Mouse (Mus musculus) heart, adult 9 months (tissue): ENCODE results near the gene Cxcr2.
"Not testable (repeated sequence)": the region's sequence is repeated elsewhere in the genome, so short reads cannot be mapped to it uniquely, and the experiment has no call there.

Experiments
- DNase-seq, 2 experiments: peaks; one replicate each; pipeline ENCODE4 v3.0.0; 2022; ENCODE audit warnings: low spot score in 2 of 2

Gene Cxcr2

DNA sequence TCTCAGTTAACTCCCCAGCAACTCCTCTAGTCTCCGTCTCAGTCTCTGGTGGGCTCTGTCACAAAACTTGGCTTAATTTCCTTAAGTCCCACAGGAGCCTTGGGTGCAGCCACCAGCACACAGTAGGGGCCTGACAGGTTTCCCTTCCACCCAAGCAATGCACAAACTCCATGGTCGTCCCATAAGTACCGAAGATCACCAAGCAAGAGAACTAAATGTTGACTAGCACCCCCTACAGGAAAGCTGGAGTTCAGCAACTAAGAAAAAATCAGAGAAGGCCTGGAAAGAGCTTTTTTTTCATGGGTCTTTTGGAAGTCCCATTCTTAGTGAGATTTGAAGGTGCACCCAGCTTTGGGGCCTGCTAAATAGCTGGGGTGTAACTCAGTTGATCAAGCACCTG lies 14.4 kb upstream of the Cxcr2 start:
- DNase-seq = no peak

GRCm38 (mm10) chr1:74141781-74142180 lies 12.0 kb upstream of the Cxcr2 start:
- no peak for DNase-seq

GRCm38 (mm10) chr1:74149106-74149885 lies 4.5 kb upstream of the Cxcr2 start:
- DNase-seq = no peak

- no peak for DNase-seq
Observed at GRCm38 (mm10) chr1:74150101-74150500, 3.7 kb upstream of the Cxcr2 start.

DNA sequence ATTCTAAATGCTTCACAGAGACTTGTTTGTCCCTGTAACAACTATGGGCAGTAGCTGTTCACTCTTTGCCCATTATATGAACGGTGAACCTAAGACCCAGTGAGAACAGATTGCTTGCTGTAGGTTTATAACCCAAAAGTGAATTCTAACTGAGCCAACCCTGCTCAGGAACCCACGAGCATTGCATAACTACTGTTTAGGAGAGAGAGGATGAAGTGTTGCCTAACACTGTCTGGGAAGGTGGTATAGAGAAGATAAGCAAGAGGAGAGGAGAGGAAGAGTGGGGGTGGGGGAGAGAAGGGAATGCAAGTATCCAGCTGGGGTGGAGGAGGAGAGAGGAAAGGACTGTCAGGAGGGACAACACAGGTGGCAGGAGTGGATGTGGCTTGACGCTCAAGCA lies 2.7 kb upstream of the Cxcr2 start:
- no peak for DNase-seq

DNA sequence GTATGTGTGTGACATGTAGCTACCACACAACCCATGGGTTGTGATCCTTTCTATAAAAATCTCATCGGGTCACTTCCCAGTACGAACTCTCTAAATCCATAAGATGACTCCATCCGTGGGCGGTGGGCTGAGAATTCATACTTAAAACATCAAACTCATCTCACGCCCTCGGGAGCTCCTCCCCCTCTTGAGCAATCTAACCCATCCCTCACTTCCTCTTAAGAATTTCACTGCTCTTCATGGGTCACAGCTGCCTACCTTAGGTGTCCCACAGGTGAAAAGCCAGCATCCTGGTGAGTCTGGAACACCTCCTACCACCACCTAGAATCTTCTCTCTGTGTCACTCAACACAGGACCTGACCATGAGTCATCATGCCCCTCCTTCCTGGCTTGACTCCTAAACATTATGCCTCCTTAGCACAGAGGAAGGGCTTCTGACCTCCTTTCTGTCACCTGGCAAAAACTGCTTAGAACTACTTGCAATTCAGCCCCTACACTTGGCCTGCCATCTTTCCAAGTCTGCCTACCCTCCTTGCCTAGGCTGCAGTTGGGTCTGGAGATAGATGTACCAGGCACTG lies 1.7 kb downstream of the Cxcr2 start:
- DNase-seq = no peak

DNA sequence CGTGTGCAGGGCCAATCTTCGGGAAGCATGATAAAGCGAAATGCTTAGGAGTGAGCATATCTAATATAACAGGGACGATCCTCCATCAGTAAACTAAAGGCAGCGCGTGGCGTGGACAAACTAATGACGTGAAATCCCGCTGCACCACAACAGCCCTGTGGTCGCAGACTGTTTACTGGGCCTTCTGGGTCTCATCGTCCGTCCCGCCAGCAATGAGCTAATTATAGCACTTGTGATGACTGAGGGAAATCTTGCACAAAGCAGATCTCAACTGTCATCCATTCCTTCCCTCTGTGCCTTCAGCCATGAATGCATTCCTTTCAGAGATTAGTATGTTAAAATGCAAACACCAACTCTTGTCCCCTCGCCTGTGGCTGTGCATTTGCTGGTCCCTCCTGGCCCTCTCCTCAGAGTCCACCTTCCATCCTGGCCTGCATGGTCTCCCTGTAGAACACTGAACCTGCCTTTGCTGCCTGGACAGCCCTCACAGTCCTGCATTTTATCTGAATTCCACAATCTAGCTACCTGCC lies 2.7 kb downstream of the Cxcr2 start:
- no peak for DNase-seq

GRCm38 (mm10) chr1:74159613-74160012 lies 5.8 kb downstream of the Cxcr2 start:
- not testable (repeated sequence) for DNase-seq

DNA sequence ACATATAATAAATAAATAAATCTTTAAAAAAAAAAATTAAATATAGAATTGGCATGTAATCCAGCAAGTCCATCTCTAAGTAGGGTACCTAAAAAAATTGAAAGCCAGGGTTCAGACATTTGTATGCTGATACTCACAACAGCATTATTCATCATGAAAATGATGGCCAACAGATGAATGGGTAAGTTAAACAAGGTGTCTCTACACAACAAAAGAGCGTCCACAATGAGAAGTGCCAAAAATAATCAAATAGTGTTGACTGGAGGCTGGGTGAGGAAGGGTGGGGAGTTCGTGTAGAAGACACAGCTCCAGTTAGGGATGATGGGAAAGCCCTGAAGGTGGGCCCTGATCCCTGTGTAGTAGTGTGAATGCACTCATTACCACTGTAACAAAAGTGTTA lies 6.2 kb downstream of the Cxcr2 start:
- no peak for DNase-seq

DNA sequence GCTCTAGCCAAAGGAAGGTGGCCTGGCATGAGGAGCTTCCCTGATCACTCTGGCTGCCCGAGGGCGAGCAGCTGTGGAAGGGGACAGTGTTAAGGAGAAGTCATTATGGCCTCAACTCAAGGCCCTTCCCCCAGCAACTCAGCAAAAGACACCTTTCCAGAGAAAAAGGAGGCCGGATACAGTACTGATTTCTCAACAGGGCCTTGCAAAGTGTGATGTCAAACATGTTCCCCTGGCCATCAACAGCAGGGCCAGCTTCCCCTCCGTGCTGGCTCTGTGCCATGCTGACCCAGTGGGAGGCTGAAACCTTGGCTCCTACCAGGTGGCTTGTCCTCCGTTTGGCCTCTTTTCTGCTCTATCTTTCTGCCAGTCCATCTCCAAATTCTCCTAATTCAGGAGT lies 13.3 kb downstream of the Cxcr2 start:
- DNase-seq = no peak

GRCm38 (mm10) chr1:74169721-74170120 lies 15.9 kb downstream of the Cxcr2 start:
- DNase-seq = no peak

GRCm38 (mm10) chr1:74172722-74173121 lies 18.9 kb downstream of the Cxcr2 start:
- no peak for DNase-seq

- DNase-seq = no peak
Observed at GRCm38 (mm10) chr1:74175731-74176130, 21.9 kb downstream of the Cxcr2 start.

GRCm38 (mm10) chr1:74178618-74179017 lies 24.8 kb downstream of the Cxcr2 start:
- DNase-seq = no peak

DNA sequence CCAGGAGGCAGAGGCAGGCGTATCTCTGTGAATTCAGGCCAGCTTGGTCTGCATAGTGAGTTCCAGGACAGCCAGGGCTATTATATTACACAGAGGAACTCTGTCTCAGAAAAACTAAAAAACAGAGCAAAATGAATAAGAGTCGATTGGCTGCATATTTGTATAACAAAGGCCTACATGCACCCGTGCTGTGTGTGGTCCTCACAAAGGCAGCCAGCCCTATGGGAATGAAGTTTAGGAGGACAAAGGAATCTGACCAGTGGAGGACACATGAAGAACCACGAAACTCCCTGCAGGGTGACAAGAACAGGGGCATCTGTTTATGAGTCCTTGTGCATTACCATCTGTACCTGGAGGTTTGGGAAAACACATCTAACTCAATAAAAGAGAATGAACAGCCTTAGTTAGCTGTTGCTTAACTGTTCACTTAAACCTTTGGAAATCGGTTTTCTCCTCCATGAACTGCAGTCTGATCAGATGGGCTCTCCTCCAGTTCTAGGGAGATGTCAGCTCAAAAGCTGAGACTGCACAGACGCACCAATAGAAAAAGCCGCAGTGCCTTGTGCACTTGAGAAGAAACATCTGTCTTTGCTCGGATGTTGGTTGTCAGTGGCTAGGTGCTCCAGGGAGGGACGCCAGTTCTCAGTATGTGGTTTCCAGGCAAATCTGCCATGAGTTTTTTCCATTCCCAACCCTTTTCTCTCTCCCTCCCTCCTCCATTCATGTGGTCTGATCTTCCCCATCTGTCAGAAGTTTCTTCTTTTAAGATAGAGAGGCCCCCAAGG lies 26.0 kb downstream of the Cxcr2 start:
- DNase-seq = peak in 1 of 2 experiments; percentile 5

- DNase-seq = no peak
Observed at GRCm38 (mm10) chr1:74181462-74181861, 27.7 kb downstream of the Cxcr2 start.

DNA sequence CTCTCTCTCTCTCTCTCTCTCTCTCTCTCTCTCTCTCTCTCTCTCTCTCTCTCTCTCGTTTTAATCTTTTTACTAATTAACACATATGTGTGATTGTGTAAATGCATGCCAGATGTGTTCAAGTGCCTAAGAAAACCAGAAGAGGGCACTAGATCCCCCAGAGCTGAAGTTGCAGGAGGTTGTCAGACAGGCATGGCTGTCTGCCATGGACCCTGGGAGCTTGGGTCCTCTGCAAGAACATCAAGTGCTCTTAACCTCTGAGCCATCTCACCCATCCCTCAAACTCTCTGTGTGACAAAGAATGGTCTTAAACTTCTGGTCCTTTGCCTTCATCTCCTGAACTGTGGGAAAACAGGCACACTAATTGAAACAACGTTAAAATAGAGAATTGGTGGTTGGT lies 29.2 kb downstream of the Cxcr2 start:
- no peak for DNase-seq

GRCm38 (mm10) chr1:74190471-74190870 lies 36.7 kb downstream of the Cxcr2 start:
- DNase-seq = no peak

- no peak for DNase-seq
Observed at GRCm38 (mm10) chr1:74192711-74193110, 38.9 kb downstream of the Cxcr2 start.

- no peak for DNase-seq
Observed at GRCm38 (mm10) chr1:74194445-74194844, 40.7 kb downstream of the Cxcr2 start, which contains the start of gene Cxcr1. Gene Cxcr1 (minus strand): TSS chr1:74194631.

DNA sequence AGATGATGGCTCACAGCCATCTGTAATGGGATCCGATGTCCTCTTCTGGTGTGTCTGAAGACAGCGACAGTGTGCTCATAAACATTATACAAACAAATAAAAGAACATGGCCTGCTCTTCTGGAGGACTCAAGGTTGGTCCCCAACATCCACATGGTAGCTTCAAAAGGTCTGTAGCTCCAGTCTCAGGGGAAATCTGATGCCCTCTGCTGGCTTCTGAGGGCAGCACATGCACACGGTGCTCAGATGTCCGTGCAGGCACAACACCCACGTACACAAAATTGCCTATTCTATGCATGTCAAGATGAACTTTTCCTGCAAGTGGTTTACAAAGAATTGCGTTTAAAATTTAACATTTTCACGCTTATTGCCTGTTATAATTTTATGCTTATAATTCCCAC lies 42.2 kb downstream of the Cxcr2 start:
- DNase-seq = no peak

GRCm38 (mm10) chr1:74196621-74197419 lies 43.0 kb downstream of the Cxcr2 start:
- no peak for DNase-seq
